Mouse (Mus musculus): ENCODE measurements at regions not wholly inside any gene's neighbourhood (a gene's known extent, or its start where the extent isn't known, plus 50 kb on each side); places are given as distances from the start of the nearest gene placed in this dataset.

GRCm38 (mm10) chr8:96246017-96246416 lies 357.7 kb upstream of the Got2 start:
- WGBS = 61% methylated on average over 7 of the region's 7 CpGs
- no peaks in the 10 kb centered on the region for H3K36me3 ChIP-seq (ENCODE audit: control insufficient read depth, insufficient read depth, low read length)
- H3K27ac ChIP-seq (replicated peaks; ENCODE audit: low read depth, low read length) = no peak overlapping the region
- no peaks in the 10 kb centered on the region for H3K27me3 ChIP-seq (ENCODE audit: control insufficient read depth, insufficient read depth, low read length)
- H3K9ac ChIP-seq (ENCODE audit: low read length) = no peak overlapping the region
- DNase-seq (ENCODE audit: low spot score) (no peak), ATAC-seq (ENCODE audit: insufficient number of reproducible peaks, low FRiP score, low TSS enrichment, low read depth) (no peak)
- H3K4me2 ChIP-seq (ENCODE audit: low read depth, severe bottlenecking) = no peak overlapping the region
- H3K4me1 ChIP-seq (ENCODE audit: control insufficient read depth, insufficient read depth, low read length) = no peaks in the 10 kb centered on the region
- no peaks in the 10 kb centered on the region for H3K9me3 ChIP-seq (ENCODE audit: control insufficient read depth, low read length)
- no peak overlapping the region for H3K4me3 ChIP-seq (ENCODE audit: low read depth, low read length)

DNA sequence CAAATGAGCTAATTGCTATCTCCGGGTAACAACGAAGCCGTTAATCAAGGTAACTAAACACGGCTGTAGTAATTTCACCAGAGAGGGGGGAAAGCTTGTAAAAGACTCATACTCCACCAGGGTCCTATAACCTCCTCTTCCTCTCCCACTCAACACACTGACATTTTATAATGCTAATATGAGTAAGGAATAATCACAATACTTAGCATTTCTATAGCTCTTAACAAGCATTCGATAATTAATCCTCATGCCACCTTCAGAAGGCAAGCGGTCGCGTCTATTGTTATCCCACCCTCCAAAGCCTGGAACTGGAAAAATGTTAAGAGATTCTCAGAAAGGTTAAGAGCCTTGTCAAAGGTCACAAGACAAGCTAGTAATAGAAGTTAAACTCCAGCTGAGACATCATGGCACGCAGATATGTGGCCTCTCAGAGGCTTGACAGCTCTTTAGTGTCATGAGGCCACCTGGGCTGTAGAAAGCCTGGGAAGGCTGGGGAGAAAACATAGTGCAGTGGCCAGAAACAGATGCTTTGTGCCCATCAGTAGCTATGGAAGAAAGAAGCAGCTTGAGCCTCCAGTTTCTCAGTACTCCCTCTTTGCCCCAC lies 356.3 kb upstream of the Got2 start:
- H3K9me3 ChIP-seq (ENCODE audit: control insufficient read depth, low read length) = no peaks in the 10 kb centered on the region

GRCm38 (mm10) chr8:96238406-96238805 lies 350.1 kb upstream of the Got2 start:
- H3K9me3 ChIP-seq (ENCODE audit: control insufficient read depth, low read length) = no peaks in the 10 kb centered on the region
- H3K9ac ChIP-seq (ENCODE audit: low read length) = no peak overlapping the region
- no peak for DNase-seq (ENCODE audit: low spot score)
- no peak overlapping the region for H3K4me2 ChIP-seq (ENCODE audit: low read depth, severe bottlenecking)
- ATAC-seq (ENCODE audit: insufficient number of reproducible peaks, low FRiP score, low TSS enrichment, low read depth) = no peak
- H3K27me3 ChIP-seq (ENCODE audit: control insufficient read depth, insufficient read depth, low read length) = no peaks in the 10 kb centered on the region
- no peaks in the 10 kb centered on the region for H3K36me3 ChIP-seq (ENCODE audit: control insufficient read depth, insufficient read depth, low read length)
- H3K4me1 ChIP-seq (ENCODE audit: control insufficient read depth, insufficient read depth, low read length) = no peaks in the 10 kb centered on the region
- no peak overlapping the region for H3K4me3 ChIP-seq (ENCODE audit: low read depth, low read length)
- no peak overlapping the region for H3K27ac ChIP-seq (replicated peaks; ENCODE audit: low read depth, low read length)

More for the DNA sequence above, 356.3 kb upstream of the Got2 start:
- Histone ChIP-seq H3K27me3 (ENCODE audit: control insufficient read depth, insufficient read depth, low read length) (no peaks in the 10 kb centered on the region), H3K36me3 (ENCODE audit: control insufficient read depth, insufficient read depth, low read length) (no peaks in the 10 kb centered on the region), H3K9ac (ENCODE audit: low read length) (no peak overlapping the region), H3K4me1 (ENCODE audit: control insufficient read depth, insufficient read depth, low read length) (no peaks in the 10 kb centered on the region), H3K4me3 (ENCODE audit: low read depth, low read length) (no peak overlapping the region), H3K4me2 (ENCODE audit: low read depth, severe bottlenecking) (no peak overlapping the region), H3K27ac (replicated peaks; ENCODE audit: low read depth, low read length) (no peak overlapping the region)
- DNase-seq (ENCODE audit: low spot score) (no peak), ATAC-seq (ENCODE audit: insufficient number of reproducible peaks, low FRiP score, low TSS enrichment, low read depth) (no peak)
- WGBS = 43% methylated on average over 9 of the region's 9 CpGs

DNA sequence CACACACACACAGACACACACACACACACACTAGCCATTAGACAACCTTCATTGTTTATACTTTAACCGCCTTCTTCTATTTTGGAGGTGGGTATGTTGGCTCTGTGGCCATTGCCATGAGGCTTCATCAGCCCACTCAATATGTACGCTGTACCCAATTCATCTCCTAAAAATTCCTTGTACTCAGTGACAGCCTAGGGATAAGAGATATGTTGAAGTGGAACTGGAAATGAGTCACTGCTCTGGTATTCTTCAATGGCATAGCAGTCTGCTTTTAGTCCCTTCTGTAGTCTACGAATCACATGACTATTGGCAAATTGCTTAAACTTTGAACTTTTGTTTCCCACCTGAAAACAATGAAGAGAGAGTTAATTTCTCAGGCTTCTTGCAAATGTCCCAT lies 349.6 kb upstream of the Got2 start:
- Histone ChIP-seq H3K4me3 (ENCODE audit: low read depth, low read length) (no peak overlapping the region), H3K4me1 (ENCODE audit: control insufficient read depth, insufficient read depth, low read length) (no peaks in the 10 kb centered on the region), H3K36me3 (ENCODE audit: control insufficient read depth, insufficient read depth, low read length) (no peaks in the 10 kb centered on the region), H3K9ac (ENCODE audit: low read length) (no peak overlapping the region), H3K4me2 (ENCODE audit: low read depth, severe bottlenecking) (no peak overlapping the region), H3K9me3 (ENCODE audit: control insufficient read depth, low read length) (no peaks in the 10 kb centered on the region), H3K27ac (replicated peaks; ENCODE audit: low read depth, low read length) (no peak overlapping the region), H3K27me3 (ENCODE audit: control insufficient read depth, insufficient read depth, low read length) (no peaks in the 10 kb centered on the region)
- DNase-seq (ENCODE audit: low spot score) (no peak), ATAC-seq (ENCODE audit: insufficient number of reproducible peaks, low FRiP score, low TSS enrichment, low read depth) (no peak)
- 91% methylated on average over 3 of the region's 3 CpGs for WGBS

DNA sequence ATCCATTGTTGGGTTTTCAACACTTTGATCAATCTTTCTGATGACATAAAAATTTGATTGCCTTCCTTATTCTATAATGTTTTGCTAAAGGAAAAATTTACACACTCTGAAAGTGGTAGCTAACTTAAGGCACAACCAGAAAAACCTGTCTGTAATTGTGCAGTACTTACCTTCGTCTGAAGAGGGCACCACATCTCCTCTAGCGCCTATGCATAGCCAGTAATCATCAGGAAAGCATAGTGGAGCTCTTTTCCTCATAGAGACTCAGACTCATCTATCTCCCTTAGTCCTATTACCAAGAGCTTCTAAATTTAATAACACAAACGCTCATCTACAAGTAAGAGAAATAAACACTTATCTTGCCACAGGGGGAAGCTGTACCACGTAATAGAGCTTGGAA lies 342.1 kb upstream of the Got2 start:
- ATAC-seq (ENCODE audit: insufficient number of reproducible peaks, low FRiP score, low TSS enrichment, low read depth) (no peak), DNase-seq (ENCODE audit: low spot score) (peak; percentile 63)
- no peaks in the 10 kb centered on the region for H3K4me1 ChIP-seq (ENCODE audit: control insufficient read depth, insufficient read depth, low read length)
- H3K9me3 ChIP-seq (ENCODE audit: control insufficient read depth, low read length) = no peaks in the 10 kb centered on the region
- no peak overlapping the region for H3K4me3 ChIP-seq (ENCODE audit: low read depth, low read length)
- H3K36me3 ChIP-seq (ENCODE audit: control insufficient read depth, insufficient read depth, low read length) = no peaks in the 10 kb centered on the region
- 39% methylated on average over 4 of the region's 4 CpGs for WGBS
- no peak overlapping the region for H3K4me2 ChIP-seq (ENCODE audit: low read depth, severe bottlenecking)
- H3K9ac ChIP-seq (ENCODE audit: low read length) = no peak overlapping the region
- H3K27me3 ChIP-seq (ENCODE audit: control insufficient read depth, insufficient read depth, low read length) = no peaks in the 10 kb centered on the region
- H3K27ac ChIP-seq (replicated peaks; ENCODE audit: low read depth, low read length) = no peak overlapping the region
